Mouse (Mus musculus): ENCODE measurements at regions not wholly inside any gene's neighbourhood (a gene's known extent, or its start where the extent isn't known, plus 50 kb on each side); places are given as distances from the start of the nearest gene placed in this dataset.
A peak's percentile ranks its signal among the peaks of the same experiment; 100 is the strongest.
"Not testable (repeated sequence)": the region's sequence is repeated elsewhere in the genome, so short reads cannot be mapped to it uniquely, and the experiment has no call there.

DNA sequence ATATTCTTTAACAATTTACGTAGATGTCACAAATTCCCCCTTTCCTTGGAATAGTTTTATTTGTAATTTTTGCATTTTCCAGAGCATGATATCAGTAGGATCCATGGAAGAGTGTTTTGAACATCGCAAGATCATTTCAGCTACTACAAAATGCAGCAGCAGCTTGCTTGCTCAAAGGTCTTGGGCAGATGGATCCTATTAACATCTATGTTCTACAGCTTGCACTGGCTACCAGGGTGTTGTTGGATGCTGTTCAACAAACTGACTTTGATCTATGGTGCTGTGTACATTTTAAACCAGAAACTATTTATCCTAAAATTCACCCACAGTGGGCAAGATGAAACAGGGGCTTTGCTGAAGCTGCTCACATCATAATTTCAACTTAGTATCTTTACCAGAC is 448.5 kb upstream of the Hsf2 start:
- H3K9me3 ChIP-seq (replicated peaks; ENCODE audit: low read length): no peaks in the 10 kb centered on the region
- no peak for ATAC-seq (replicated peaks; ENCODE audit: low FRiP score, low read depth)
- H3K36me3 ChIP-seq (ENCODE audit: insufficient read depth, low read length): no peaks in the 10 kb centered on the region
- H3K27ac ChIP-seq: no peak overlapping the region
- 74% methylated on average over 2 of the region's 2 CpGs for WGBS
- peak; percentile 41 for DNase-seq (ENCODE audit: low spot score)
- H3K4me3 ChIP-seq (replicated peaks; ENCODE audit: low read depth, low read length): no peak overlapping the region
- no peak for TF ChIP-seq CTCF (IDR thresholded peaks at IDR 0.05; ENCODE audit: low read depth)
- H3K9ac ChIP-seq (ENCODE audit: low read depth, low read length): no peak overlapping the region
- H3K27me3 ChIP-seq (ENCODE audit: insufficient read depth, low read length): no peaks in the 10 kb centered on the region
- no peak overlapping the region for H3K4me2 ChIP-seq (ENCODE audit: low read length)
- H3K4me1 ChIP-seq (replicated peaks; ENCODE audit: insufficient read depth, low read length): no peaks in the 10 kb centered on the region

DNA sequence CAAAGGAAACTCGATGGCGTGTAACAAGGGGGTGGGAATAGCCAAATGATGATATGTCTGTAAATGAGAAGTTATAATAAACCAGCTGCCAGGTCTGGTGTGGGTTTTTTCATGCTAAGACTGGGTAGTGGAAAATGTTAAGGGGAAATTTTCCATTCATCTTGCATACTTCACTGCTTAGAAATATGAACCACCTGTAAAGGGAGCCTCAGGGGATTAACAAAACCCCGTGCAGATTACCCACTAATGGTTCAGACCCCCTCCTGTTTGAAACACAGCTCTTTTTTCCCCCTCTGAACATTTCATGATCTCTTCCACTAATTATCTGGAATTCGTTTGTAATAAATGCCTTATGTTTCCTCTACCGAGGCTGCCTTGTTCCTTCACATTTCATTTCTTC is 446.0 kb upstream of the Hsf2 start:
- ATAC-seq (replicated peaks; ENCODE audit: low FRiP score, low read depth): no peak
- TF ChIP-seq CTCF (IDR thresholded peaks at IDR 0.05; ENCODE audit: low read depth): no peak
- no peaks in the 10 kb centered on the region for H3K36me3 ChIP-seq (ENCODE audit: insufficient read depth, low read length)

DNA sequence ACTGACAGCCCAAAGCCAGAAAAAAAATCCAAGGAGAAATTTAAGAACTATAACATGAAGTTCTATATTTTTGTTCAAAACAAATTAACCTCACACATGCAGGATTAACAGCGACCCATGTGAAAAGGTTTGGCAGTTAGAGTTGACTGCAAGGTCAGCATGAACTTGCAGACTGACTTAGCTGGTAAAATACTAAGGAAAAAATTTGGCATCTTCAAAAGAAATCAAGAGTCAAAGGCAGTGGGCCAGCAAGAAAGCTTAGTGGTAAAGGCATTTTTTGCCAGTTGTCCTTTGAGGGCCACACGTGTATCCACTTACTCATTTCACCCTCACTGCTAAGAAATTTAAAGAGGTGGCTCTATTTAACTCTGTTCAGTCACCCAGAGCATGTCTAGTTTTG is 440.2 kb upstream of the Hsf2 start:
- no peak for TF ChIP-seq CTCF (IDR thresholded peaks at IDR 0.05; ENCODE audit: low read depth)
- 46% methylated on average over 2 of the region's 2 CpGs for WGBS
- no peaks in the 10 kb centered on the region for H3K9me3 ChIP-seq (replicated peaks; ENCODE audit: low read length)
- no peak overlapping the region for H3K4me2 ChIP-seq (ENCODE audit: low read length)
- DNase-seq (ENCODE audit: low spot score) (no peak), ATAC-seq (replicated peaks; ENCODE audit: low FRiP score, low read depth) (no peak)
- H3K4me1 ChIP-seq (replicated peaks; ENCODE audit: insufficient read depth, low read length): no peaks in the 10 kb centered on the region
- H3K9ac ChIP-seq (ENCODE audit: low read depth, low read length): no peak overlapping the region
- H3K4me3 ChIP-seq (replicated peaks; ENCODE audit: low read depth, low read length): no peak overlapping the region
- no peaks in the 10 kb centered on the region for H3K27me3 ChIP-seq (ENCODE audit: insufficient read depth, low read length)
- no peaks in the 10 kb centered on the region for H3K36me3 ChIP-seq (ENCODE audit: insufficient read depth, low read length)
- H3K27ac ChIP-seq: no peak overlapping the region

More for the DNA sequence above, 446.0 kb upstream of the Hsf2 start:
- no peak for DNase-seq (ENCODE audit: low spot score)
- WGBS: 44% methylated on average over 5 of the region's 5 CpGs
- H3K27ac ChIP-seq: no peak overlapping the region
- H3K4me3 ChIP-seq (replicated peaks; ENCODE audit: low read depth, low read length): no peak overlapping the region
- no peaks in the 10 kb centered on the region for H3K27me3 ChIP-seq (ENCODE audit: insufficient read depth, low read length)
- H3K9ac ChIP-seq (ENCODE audit: low read depth, low read length): no peak overlapping the region
- H3K9me3 ChIP-seq (replicated peaks; ENCODE audit: low read length): no peaks in the 10 kb centered on the region
- peak overlapping the region; percentile 15; the same call in 1 of the 2 replicates for H3K4me2 ChIP-seq (ENCODE audit: low read length)
- no peaks in the 10 kb centered on the region for H3K4me1 ChIP-seq (replicated peaks; ENCODE audit: insufficient read depth, low read length)

DNA sequence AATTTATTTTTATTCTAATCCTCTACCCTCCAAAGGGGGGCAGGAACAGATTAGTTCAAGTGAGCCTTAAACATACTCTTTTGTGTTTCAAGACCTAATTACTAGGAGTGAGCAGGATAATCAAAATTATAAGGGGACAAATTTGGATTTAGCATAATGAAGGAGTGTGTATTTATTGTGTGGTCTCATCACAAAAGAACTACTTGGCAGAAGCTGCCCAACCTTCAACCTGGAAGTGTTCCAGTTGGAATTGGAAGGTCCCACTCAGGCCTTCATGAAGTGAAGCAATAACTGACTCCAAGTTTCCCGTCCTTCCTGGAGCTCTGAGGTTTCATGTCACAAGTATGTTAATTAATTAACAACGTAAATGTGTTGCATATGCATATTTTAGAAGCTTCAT is 439.3 kb upstream of the Hsf2 start:
- 43% methylated on average over 2 of the region's 2 CpGs for WGBS
- no peak overlapping the region for H3K4me3 ChIP-seq (replicated peaks; ENCODE audit: low read depth, low read length)
- H3K27me3 ChIP-seq (ENCODE audit: insufficient read depth, low read length): no peaks in the 10 kb centered on the region
- no peaks in the 10 kb centered on the region for H3K36me3 ChIP-seq (ENCODE audit: insufficient read depth, low read length)
- DNase-seq (ENCODE audit: low spot score) (no peak), ATAC-seq (replicated peaks; ENCODE audit: low FRiP score, low read depth) (no peak)
- TF ChIP-seq CTCF (IDR thresholded peaks at IDR 0.05; ENCODE audit: low read depth): no peak
- no peak overlapping the region for H3K9ac ChIP-seq (ENCODE audit: low read depth, low read length)
- no peaks in the 10 kb centered on the region for H3K9me3 ChIP-seq (replicated peaks; ENCODE audit: low read length)
- H3K27ac ChIP-seq: no peak overlapping the region
- no peaks in the 10 kb centered on the region for H3K4me1 ChIP-seq (replicated peaks; ENCODE audit: insufficient read depth, low read length)
- H3K4me2 ChIP-seq (ENCODE audit: low read length): no peak overlapping the region

DNA sequence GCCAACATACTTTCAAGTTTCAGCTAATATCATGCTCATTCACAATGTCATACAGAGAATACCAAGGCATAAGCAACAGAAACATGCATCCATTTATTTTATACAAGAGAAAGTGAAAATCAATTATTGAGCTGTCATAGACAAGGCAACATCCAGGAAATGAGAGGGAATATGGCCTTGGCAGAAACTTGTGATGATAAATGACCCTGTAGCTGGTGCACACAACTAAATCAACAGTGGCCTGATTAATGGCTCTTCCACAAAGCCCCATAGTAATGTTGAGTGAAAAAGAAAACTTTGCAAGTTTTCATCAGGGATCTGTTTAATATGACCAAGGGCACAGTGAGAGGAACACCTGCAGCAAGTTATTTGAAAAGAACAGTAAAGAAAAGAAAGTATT is 438.5 kb upstream of the Hsf2 start:
- H3K4me3 ChIP-seq (replicated peaks; ENCODE audit: low read depth, low read length): no peak overlapping the region
- H3K27me3 ChIP-seq (ENCODE audit: insufficient read depth, low read length): no peaks in the 10 kb centered on the region
- H3K9ac ChIP-seq (ENCODE audit: low read depth, low read length): no peak overlapping the region
- H3K36me3 ChIP-seq (ENCODE audit: insufficient read depth, low read length): no peaks in the 10 kb centered on the region
- peak; percentile 12 for DNase-seq (ENCODE audit: low spot score)
- no peaks in the 10 kb centered on the region for H3K9me3 ChIP-seq (replicated peaks; ENCODE audit: low read length)
- no peak for ATAC-seq (replicated peaks; ENCODE audit: low FRiP score, low read depth)
- no peak overlapping the region for H3K4me2 ChIP-seq (ENCODE audit: low read length)
- H3K27ac ChIP-seq: no peak overlapping the region
- no peak for TF ChIP-seq CTCF (IDR thresholded peaks at IDR 0.05; ENCODE audit: low read depth)
- no peaks in the 10 kb centered on the region for H3K4me1 ChIP-seq (replicated peaks; ENCODE audit: insufficient read depth, low read length)

DNA sequence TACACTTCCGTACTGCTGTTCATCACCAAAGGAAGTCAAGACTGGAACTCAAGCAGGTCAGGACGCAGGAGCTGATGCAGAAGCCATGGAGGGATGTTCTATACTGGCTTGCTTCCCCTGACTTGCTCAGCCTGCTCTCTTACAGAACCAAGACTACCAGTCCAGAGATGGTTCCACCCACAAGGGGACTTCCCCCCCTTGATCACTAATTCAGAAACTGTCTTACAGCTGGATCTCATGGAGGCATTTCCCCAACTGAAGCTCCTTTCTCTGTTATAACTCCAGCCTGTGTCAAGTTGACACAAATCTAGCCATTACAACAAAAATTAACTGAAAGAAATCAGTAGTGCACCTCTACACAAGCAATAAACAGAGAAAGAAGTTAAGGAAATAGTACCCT is 432.8 kb upstream of the Hsf2 start:
- not testable (repeated sequence) for H3K27ac ChIP-seq; H3K4me3 ChIP-seq (replicated peaks; ENCODE audit: low read depth, low read length); H3K36me3 ChIP-seq (ENCODE audit: insufficient read depth, low read length); H3K4me2 ChIP-seq (ENCODE audit: low read length); ATAC-seq (replicated peaks; ENCODE audit: low FRiP score, low read depth); H3K9ac ChIP-seq (ENCODE audit: low read depth, low read length); H3K9me3 ChIP-seq (replicated peaks; ENCODE audit: low read length); H3K27me3 ChIP-seq (ENCODE audit: insufficient read depth, low read length); H3K4me1 ChIP-seq (replicated peaks; ENCODE audit: insufficient read depth, low read length); DNase-seq (ENCODE audit: low spot score)
- 77% methylated on average over 2 of the region's 2 CpGs for WGBS

DNA sequence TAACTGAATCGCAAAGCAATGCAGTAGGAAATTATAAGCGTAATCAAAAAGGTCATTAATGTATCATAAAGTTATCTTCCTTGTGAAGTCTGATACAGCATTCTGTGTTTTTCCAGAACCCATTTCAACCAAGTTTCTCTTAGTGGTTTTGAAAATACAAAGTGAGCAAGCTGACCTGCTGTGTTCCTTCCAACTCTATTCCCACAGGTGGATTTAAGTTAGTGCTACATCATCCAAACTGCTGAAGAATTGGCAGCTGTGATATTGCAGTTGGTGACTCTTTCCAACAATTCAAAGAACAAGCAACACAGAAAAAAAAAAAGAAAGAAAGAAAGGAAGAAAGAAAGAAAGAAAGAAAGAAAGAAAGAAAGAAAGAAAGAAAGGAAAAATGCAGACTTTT is 396.1 kb upstream of the Hsf2 start:
- Histone ChIP-seq H3K36me3 (ENCODE audit: insufficient read depth, low read length) (no peaks in the 10 kb centered on the region), H3K4me1 (replicated peaks; ENCODE audit: insufficient read depth, low read length) (no peaks in the 10 kb centered on the region), H3K9ac (ENCODE audit: low read depth, low read length) (no peak overlapping the region), H3K4me2 (ENCODE audit: low read length) (no peak overlapping the region), H3K9me3 (replicated peaks; ENCODE audit: low read length) (no peaks in the 10 kb centered on the region), H3K27me3 (ENCODE audit: insufficient read depth, low read length) (no peaks in the 10 kb centered on the region), H3K27ac (no peak overlapping the region), H3K4me3 (replicated peaks; ENCODE audit: low read depth, low read length) (no peak overlapping the region)
- DNase-seq (ENCODE audit: low spot score): no peak
- 92% methylated on average over 2 of the region's 2 CpGs for WGBS
- TF ChIP-seq CTCF (IDR thresholded peaks at IDR 0.05; ENCODE audit: low read depth): no peak
- ATAC-seq (replicated peaks; ENCODE audit: low FRiP score, low read depth): no peak

Measured in kidney, postnatal 0 days (tissue).